Mouse (Mus musculus) c-Kit-positive CD71-positive TER-119-positive erythroid progenitor cells, embryonic 14.5 days (primary cell): ENCODE data around the gene Col4a4.

Experiments used
- DNase-seq: peaks from one replicate; pipeline ENCODE4 v3.0.0-alpha.2; 2013; ENCODE audit warnings: low spot score

Gene Col4a4

GRCm38 (mm10) chr1:82577915-82578314 is 8.7 kb downstream of the Col4a4 start:
- no peak for DNase-seq

DNA sequence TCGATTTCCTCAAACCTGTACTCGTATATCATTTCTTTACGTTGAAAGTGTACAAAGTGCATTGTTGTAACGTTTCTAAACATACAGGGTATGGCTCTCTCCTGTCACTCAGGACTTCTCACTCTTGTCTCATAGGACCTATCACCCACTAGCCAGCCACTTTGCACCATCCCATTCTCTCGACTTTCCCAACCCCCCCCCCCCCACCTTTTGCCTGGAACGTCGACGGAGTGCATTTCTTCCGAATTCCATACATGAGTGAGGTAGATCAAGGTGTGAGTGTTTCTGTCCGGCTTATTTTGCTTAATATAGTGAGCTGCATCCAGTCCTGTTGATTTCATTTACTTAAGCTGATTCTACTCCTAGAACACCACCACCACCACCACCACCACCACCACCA is 9.3 kb downstream of the Col4a4 start:
- no peak for DNase-seq

DNA sequence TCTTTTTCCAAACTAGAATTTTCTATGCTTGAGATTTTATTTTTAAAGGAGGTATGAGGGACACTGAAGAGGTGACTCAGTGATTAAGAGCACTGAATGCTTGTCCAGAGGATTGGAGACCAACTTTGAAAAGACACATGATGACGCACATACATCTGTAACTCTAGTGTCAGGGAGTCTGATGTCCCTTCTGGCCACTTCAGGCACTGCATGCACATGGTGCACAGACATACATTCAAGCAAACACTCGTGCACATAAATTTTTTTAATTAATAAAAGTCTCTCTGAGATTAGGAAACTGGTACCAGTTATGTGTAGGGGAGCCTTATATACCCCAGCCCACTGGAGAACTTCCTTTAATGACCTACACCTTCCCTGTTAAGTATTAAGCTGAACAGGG is 10.5 kb downstream of the Col4a4 start:
- DNase-seq = no peak

DNA sequence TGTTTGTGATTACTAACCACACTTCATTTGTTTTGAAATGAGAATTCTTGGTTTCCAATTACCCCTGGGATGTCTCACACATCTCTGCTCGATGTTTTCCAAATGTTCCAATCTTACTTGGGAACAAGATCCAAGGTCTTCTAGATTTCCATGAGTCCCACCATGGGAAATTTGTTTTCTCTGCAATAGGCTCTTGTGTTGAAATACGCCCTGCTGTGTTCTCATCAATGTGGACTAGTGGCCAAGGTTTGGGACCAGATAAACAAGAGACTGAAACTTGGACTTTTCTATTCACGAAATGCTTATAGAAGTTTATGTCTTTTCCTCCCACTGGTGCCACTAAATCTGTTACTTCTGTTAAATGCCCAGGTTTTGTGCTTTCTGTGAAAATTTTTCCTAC is 11.0 kb downstream of the Col4a4 start:
- DNase-seq = no peak

GRCm38 (mm10) chr1:82571758-82572157 is 14.9 kb downstream of the Col4a4 start:
- DNase-seq = peak; percentile 19

GRCm38 (mm10) chr1:82569405-82569804 is 17.2 kb downstream of the Col4a4 start:
- DNase-seq = no peak

DNA sequence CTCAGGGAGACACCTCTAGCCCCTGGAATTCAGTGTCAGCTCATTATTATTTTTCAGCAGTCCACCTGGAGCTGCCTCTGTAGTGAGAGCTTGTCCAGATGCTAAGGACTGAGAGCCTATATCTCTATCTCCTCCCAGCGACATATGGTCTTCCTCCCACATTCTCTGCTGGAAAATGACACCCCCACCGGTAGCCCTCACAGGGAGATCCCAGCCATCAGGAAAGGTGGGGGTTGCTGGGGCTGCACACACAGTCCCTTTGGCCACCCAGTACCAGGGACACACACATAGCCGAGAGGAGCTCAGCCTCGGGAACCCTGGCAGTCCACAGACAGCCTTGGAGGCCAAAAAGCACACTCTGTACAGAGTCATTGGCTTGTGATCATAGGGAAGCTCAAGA is 26.4 kb downstream of the Col4a4 start:
- no peak for DNase-seq

GRCm38 (mm10) chr1:82554889-82555288 is 31.8 kb downstream of the Col4a4 start:
- DNase-seq = no peak

- DNase-seq = peak; percentile 33
Observed at GRCm38 (mm10) chr1:82554443-82554850, 32.2 kb downstream of the Col4a4 start.

GRCm38 (mm10) chr1:82545199-82545960 is 41.3 kb downstream of the Col4a4 start:
- DNase-seq = no peak

GRCm38 (mm10) chr1:82544419-82545185 is 42.0 kb downstream of the Col4a4 start:
- DNase-seq = no peak

DNA sequence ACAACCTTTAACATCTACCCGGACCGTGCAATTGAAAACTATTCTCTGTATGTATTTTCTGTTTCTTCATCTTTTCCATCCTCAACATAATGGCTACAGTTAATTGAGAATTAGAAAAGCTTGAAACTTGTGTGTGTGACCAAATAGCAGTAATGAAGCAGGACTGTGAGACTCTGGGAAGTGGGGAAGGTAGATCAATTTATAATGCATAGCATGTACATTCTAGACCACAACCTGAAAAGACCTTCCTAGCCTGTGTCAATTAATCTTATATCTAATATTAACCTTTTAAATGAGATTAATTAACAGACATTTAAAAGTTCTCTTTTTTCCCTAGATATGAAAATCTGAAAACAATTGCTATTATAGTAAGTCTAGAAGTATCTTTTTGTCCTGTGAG is 42.7 kb downstream of the Col4a4 start:
- DNase-seq = no peak

DNA sequence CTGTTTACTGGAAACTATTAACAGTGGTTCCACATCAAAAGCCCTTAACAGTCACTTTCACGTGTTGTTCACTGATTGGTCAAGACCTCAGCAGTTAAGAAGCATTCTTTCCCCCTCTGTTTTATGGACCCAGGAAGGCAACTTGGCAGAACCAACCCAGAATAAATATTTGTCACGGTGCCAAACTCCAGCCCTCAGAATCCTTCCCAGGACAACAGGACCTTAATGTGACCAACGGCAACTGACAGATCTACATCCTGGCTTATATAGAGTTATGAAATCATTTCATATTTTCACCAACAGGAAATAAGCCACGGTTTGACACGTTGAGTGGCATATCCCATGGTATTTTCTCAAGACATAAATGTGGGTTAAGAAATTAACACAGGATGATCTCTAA is 46.6 kb downstream of the Col4a4 start:
- no peak for DNase-seq

DNA sequence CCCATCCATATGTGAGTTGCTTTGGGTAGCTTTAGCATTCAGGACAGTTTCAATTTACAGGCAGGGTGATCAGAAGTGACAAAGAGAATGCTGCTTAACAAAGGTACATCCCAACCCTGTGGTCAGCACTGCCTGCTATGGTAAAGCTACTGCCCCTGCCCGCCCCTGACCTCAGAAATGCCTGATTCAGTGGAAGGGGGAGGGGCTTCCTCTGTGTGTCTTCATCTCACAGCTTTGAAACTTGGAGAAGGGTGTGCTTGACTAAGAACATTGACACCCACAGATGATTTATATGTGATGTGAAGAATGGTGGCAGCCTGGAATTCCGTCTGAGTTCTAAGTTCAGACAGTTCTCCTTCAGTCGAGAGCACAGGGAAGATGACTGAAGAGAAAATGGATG is 48.8 kb downstream of the Col4a4 start:
- DNase-seq = no peak

GRCm38 (mm10) chr1:82536515-82537174 is 50.0 kb downstream of the Col4a4 start:
- DNase-seq = no peak

DNA sequence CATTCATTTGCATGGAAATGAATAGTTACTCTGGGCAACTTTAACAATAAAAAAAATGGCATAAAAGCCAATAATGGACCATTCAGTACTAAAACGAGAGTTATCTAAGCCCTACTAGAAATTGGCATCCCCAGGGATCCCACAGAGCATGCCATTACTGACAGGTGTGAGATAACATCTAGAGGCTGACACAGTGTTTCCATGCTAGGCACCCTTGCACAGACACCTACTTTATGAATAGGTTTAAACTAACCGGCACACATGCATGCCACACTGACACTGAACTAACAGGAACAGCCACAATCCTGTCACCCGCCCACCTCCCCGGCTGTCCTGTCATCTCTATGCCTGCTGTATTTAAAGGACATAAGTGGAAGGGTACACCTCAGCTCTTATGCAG is 58.7 kb downstream of the Col4a4 start:
- no peak for DNase-seq

DNA sequence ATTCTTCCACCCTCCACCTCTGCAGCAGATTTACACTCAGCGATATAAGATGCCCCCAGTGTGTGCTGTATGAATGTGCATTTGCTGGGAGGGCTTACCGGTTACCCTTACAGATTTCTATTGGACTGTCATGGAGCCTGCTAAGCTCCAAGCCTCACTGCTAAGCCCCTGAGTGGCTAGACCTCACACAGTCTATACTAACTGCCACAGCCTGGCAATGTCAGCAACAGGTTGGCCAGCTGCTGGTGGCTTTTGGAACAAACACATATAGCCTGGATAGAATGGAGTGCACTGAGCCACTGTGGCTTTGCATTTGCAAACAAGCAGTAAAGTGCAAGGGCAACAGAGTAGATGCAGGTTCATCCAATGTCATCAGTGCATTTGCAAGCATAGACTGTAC is 94.7 kb downstream of the Col4a4 start:
- DNase-seq = no peak

- DNase-seq = no peak
Observed at GRCm38 (mm10) chr1:82486371-82486770, 100.3 kb downstream of the Col4a4 start.

DNA sequence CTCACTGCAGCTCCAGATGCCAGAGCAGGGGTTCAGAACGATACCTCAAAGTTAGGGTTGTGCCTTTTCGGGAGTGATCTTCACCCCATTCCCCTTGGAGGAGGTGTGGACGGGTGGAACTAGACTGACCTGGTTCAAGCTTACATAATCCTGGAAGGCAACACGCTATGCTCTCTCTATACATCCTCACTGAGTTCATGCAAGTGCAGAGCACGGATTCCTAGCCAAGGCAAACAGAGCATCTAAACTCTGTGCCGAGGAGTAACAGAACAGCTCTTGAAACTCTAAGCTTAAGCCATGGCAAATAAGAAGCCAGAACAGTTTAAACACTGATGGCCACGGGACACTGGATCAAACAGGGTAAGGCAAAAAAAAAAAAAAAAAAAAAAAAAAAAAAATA is 104.3 kb downstream of the Col4a4 start:
- no peak for DNase-seq

DNA sequence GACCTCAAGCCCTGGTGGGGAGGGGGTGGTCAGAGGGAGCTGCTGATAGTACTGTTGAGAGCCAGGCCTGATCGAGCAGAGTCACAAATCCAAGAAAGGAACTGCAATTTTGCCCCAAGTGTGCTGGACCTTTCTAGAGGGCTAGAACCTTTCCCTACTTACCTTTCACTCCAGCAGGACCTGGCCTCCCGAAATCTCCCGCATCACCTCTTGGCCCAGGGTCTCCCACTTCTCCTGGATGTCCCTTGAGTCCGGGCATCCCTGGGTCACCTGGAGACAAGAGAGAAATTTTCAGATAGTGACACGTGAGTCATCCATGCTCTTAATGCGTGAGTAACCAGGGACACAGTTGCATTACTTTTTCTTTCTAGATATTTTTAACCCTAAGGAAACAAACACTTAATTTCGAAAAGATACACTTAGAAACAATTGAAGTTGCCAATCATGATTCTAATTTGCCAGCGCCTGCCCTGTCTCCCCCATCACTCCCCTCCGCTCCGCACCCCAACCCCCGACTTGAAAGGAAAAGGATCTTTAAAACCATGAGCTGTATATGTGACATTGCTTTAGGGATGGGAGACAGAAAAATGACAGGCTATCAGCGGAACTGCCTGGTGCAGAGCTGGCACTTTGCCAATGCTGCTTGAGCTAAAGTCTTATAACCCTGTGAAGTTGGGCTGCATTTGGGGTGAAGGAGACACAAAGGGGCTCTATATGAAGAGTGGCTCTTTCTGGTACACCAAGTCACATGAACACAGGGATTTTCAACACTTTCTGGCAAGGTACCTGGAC is 106.8 kb downstream of the Col4a4 start:
- DNase-seq = no peak

- no peak for DNase-seq
Observed at GRCm38 (mm10) chr1:82476746-82477145, 109.9 kb downstream of the Col4a4 start.

- DNase-seq = peak; percentile 5
Observed at GRCm38 (mm10) chr1:82476256-82476655, 110.4 kb downstream of the Col4a4 start.
